Mouse (Mus musculus) T-helper 2 cell (primary cell): ENCODE data around the gene Cox4i2.

Source experiments
- in situ Hi-C: fragments of 300-600 bp; cut with MboI, MseI; formaldehyde crosslinking; loops from one replicate; pipeline ENCODE4 v1.15.1; 2025; ENCODE audit warnings: high pct_unique_total_duplicates

Gene Cox4i2

DNA sequence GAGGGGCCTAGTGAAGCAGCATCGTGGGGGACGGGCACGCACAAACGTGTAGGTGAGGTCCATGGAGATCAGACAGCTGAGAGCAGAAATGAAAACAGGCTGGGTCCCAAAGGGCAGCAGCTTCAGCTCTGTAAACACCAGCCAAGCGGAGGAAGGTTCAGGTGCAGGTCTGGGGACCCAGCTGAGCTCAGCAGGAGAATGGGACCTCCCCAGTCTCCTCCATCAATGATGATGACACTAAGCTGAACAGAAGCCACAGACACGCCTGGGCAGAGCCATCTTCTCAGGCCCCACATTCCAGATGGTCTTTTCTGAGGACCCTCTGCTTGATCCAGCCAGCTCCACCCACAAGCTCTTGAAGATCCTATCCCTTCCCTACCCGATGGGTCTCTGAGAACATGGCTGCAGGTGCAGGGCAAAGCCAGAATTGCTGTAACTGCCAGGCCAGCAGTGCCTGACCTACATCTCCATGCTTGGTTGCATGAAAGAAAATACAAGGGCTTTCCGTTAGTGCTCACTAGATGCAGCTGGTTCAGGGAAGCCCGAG lies 40.4 kb downstream of the Cox4i2 start:
- in situ Hi-C loops, result loop anchor here (5.0 kb wide), 1 partner anchor 562 kb away; no protein-coding TSS in a partner anchor

DNA sequence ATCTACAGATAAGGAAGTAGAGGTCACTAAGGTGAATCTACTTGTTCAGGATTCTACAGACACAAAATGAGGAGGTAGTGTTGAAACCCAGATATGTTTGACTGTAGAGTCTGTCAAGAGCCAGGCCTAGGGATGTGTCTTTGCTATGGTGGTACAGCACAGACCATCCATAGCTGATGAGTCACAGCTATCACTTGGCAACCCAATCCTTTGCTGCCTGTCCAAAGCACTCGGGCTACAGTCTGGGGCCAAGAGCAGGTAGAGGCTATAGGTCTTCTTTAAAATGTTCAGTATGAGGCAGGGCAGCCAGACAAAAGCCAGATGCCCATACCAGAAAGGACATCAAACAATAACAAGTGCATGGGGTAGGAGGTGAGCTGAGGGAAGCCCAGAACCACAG lies 43.6 kb downstream of the Cox4i2 start:
- in situ Hi-C loops, result no loop called here

- in situ Hi-C loops, result no loop called here
Observed at GRCm38 (mm10) chr2:152799954-152800761, 46.2 kb downstream of the Cox4i2 start.

DNA sequence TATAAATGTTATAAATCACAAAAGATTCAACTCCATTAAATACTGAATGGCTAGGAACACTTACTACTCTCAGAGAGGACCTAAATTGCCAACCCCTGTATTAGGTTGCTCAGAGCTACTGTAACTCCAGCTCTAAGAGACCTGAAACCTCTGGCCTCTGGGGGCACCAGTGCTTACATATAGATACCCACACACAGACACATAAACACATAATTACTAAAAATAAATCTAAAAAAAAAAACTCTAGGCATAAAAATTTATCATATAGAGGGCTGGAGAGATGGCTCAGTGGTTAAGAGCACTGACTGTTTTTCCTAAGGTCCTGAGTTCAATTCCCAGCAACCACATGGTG lies 46.8 kb downstream of the Cox4i2 start:
- in situ Hi-C loops, result no loop called here

DNA sequence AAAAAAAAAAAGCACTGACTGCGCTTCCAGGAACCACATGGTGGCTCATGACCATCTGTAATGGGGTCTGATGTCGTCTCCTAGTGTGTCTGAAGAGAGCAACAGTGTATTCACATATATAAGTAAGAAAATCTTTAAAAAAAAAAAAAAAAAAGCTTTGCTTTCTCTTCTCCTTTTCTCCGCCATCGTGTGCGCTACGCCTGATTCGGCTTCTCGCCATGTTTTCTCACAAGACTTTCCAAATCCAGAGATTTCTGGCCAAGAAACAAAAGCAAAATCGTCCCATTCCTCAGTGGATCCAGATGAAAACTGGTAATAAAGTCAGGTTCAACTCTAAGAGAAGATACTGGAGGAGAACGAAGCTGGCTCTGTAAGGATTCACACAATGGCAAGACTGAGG lies 48.3 kb downstream of the Cox4i2 start:
- in situ Hi-C loops, result no loop called here

DNA sequence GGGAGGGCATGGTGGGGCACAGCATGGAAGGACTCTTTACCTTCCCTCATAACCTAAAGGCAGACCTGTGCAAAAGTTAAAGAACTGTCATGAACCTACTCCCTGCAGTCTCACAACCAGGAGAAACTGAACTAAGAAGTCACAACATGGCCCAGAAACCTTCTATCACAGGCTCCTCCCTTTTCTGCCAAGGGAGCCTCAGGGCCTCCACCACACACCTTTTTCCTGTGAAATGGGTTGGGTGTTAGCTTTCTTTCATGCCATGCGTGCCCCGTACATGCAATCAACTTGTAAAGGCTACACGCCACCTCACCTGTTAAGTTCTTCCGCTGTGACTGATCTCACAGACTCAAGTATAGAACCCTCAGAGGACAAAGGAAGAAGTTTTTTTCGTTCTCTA lies 49.1 kb downstream of the Cox4i2 start:
- in situ Hi-C loops, result no loop called here

GRCm38 (mm10) chr2:152804408-152805110 lies 50.6 kb downstream of the Cox4i2 start:
- in situ Hi-C loops, result no loop called here

GRCm38 (mm10) chr2:152805111-152805490 lies 51.1 kb downstream of the Cox4i2 start:
- in situ Hi-C loops, result no loop called here

DNA sequence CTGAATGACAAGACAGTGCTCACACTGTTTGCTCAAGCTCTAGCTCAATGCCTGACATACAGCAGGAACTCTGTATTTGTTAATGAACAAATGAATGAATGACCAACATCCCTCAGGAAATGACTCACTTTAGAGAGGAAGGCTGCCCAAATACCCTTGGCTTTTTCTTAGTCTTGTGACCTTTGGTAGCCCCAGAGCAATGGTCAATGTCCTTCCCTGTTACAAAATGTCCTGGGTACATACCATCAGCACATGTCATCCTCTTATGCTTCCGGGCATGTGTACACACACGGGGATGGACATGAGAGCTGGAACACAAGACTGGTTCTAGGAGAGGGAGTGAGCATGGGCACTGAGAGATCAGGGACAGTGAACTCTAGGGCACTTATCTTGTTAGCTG lies 52.1 kb downstream of the Cox4i2 start:
- in situ Hi-C loops, result no loop called here

- in situ Hi-C loops, result no loop called here
Observed at GRCm38 (mm10) chr2:152808178-152808577, 54.2 kb downstream of the Cox4i2 start.

DNA sequence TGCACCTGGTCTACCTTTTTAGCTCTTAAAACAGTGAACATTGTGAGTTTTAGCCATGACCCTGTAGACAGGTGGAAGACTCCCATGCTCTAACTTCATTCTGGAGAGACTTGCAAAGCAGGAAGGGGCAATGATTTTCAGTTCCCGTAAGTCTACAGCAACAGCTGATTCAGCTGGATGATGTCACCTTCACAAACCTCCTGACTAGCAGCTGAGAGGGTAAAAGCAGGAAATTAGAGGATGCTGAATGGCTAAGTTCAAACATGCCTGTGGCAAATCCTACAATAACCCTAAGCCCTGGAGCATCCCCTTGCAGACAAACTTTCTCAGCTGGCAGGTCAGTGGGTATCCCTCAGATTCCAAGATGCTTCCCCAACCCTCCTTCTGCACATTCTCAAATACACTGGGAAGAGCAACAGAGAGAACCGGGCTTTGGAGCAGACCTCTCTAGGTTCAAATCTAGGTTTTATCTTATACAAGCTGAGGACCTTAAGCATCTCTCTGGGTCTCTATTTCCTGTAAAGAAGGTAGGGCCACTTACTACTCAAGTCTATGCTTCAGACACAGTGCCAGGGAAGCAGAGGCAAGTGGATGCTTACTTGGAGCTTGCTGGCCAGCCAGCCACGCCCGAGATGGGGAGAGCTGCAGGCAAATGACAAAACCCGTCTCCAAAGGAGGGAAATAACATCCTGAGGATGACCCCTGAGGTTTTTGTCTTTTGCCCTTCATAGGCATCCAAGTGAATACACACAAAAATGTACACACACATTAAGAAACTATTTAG lies 56.4 kb downstream of the Cox4i2 start:
- in situ Hi-C loops, result no loop called here

DNA sequence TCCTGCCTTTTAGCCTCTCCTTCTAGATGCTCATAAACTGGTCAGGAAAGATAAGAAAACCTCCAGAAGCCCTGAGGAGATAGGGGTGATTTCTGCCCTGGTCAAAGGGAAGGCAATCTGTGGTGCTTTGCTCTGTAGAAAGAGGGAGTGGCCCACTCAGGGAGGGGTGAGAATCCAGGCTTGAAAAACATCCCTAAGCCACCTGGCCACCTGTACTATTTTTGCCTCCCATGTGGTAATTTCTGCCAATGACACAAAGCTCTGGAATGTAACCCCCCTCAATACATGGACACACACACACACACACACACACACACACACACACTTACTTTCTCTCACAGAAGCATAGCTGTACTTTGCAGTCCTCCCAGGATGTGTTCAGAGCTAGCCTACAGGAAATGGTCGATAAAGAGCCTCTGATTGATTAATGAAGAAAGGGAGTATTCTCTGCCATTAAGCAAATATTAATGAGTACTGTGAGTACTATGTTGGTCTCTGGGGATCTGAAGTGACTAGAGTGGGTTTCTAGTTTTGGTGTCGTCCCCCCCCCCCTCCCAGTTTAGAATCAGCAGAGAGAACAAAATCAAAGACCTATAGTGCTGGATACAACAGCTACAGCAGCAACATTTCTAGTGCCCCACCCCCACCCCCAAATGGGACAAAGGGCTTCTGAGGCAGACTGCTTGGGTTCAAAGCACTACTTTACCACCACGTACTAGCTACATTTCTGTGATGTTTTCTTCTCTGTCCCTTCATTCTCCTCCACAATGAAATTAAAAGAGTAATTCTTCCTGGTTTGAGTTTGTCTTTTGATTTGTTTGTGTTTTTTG lies 57.6 kb downstream of the Cox4i2 start:
- in situ Hi-C loops, result no loop called here

GRCm38 (mm10) chr2:152813232-152813631 lies 59.3 kb downstream of the Cox4i2 start:
- in situ Hi-C loops, result no loop called here

DNA sequence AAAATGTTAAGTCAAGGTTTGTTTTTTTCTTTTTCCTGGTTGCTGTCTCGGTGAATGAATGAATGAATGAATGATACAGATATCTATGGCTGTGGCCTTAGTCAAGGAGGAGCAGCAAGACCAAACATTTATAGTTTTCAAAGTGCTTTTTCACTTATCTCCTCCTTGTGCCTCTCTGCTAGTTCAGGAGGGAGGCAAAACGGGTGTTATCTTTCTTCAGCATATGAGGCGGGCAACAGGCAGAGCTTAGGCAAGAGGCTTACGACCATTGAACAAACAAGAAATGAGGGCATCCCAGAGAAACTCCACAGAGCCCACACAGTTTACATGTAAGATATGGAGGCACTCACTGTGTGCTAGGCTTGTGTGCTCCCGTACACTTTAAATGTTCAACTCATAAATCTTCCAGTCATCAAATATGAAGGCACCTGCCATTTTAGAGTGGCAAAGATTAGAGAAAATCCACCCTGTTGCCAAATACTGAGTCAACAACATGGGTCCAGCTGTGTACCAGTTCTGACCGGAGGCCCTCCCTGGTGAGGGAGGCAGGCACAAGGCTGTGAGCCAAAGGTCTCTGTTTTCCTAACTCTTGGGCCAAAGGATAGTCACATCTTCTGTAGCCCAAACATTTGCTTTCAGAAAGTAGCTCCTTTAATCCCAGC lies 60.4 kb downstream of the Cox4i2 start:
- in situ Hi-C loops, result no loop called here
